8 mouse cellular contexts compared by ENCODE assay signal in genomic region chr8:120336087-120336380, GRCm38 (mm10).
DNase-seq lines count a peak whose midpoint lies in the region; ATAC-seq and TF ChIP-seq lines count a peak whose summit lies in the region.

No protein-coding gene starts in this region.

- H3K9ac ChIP-seq in forebrain, postnatal 0 days, result no peak overlapping the region

- WGBS in forebrain, postnatal 0 days, result 1% methylated on average over 9 of the region's 9 CpGs

- DNase-seq in embryo, embryonic 11 days, result peak; percentile 75
- no peak for DNase-seq in embryo, embryonic 10.5 days (ENCODE audit: low spot score)
- peak; percentile 81 for DNase-seq in MN1 (ENCODE audit: low spot score)
- no peak for DNase-seq in forebrain, postnatal 0 days
- no peak for DNase-seq in frontal cortex, postnatal 14 days (ENCODE audit: low spot score in 2 of 2)
- no peak for DNase-seq in gastrocnemius, postnatal 25 days
- DNase-seq in right cerebral cortex, postnatal 4 days, result no peak

- H3K4me3 ChIP-seq in forebrain, postnatal 0 days (ENCODE audit: low read depth, low read length), result no peak overlapping the region

- ATAC-seq in forebrain, postnatal 0 days, result peak; percentile 27; the same call in 1 of the 2 replicates
- ATAC-seq in megakaryocyte progenitor cell, adult 5-6 weeks (replicated peaks; ENCODE audit: poor library complexity), result peak; percentile 16; the same call in 1 of the 2 replicates

- no peaks in the 10 kb centered on the region for H3K36me3 ChIP-seq in forebrain, postnatal 0 days (ENCODE audit: insufficient read depth)

- H3K27ac ChIP-seq in forebrain, postnatal 0 days (ENCODE audit: low read depth, low read length), result no peak overlapping the region

- peaks cover 20% of the 10 kb centered on the region for H3K4me1 ChIP-seq in forebrain, postnatal 0 days (ENCODE audit: insufficient read depth)

- H3K27me3 ChIP-seq in forebrain, postnatal 0 days (ENCODE audit: insufficient read depth, low read length), result no peaks in the 10 kb centered on the region

- no peaks in the 10 kb centered on the region for H3K9me3 ChIP-seq in forebrain, postnatal 0 days (ENCODE audit: low read length)

- no peak for TF ChIP-seq CTCF in forebrain, postnatal 0 days (IDR thresholded peaks at IDR 0.05; ENCODE audit: low read depth)

- peak overlapping the region; percentile 15; the same call in 1 of the 2 replicates for H3K4me2 ChIP-seq in forebrain, postnatal 0 days (ENCODE audit: low read depth)

Comparison
In these comparisons a context has a peak if more than half of its experiments do, and no peak if none do; other contexts are left out.
1. DNase-seq: peak in embryo, embryonic 11 days (single experiment) and MN1 (single experiment); none in embryo, embryonic 10.5 days (single experiment), forebrain, postnatal 0 days (single experiment), frontal cortex, postnatal 14 days (0 of 2), gastrocnemius, postnatal 25 days (single experiment) and right cerebral cortex, postnatal 4 days (single experiment).